Mouse (Mus musculus) cerebellum, adult 2 months (tissue): ENCODE data around the gene Clk2. TPM values are rescaled to one million over a fixed set of nuclear protein-coding genes. Genes with fewer than 3 reads are reported as not detected.

ENCODE experiments used
- DNase-seq, 2 experiments: peaks; one replicate each; pipeline ENCODE4 v3.0.0; 2021
- H3K27ac ChIP-seq: fragments of 200-500 bp; 2 replicates; pipeline ENCODE4 v1.5.1; 2012; ENCODE audit warnings: low read length, control low read depth, inconsistent platforms; ENCODE audit not compliant: insufficient read depth
- H3K27me3 ChIP-seq: fragments of 200-500 bp; 2 replicates; pipeline ENCODE4 v1.6.1; 2012; ENCODE audit warnings: inconsistent platforms, mild to moderate bottlenecking, low read length, moderate library complexity; ENCODE audit not compliant: control insufficient read depth, insufficient read depth
- H3K4me1 ChIP-seq: fragments of 200-500 bp; 2 replicates; pipeline ENCODE4 v1.6.1; 2011; ENCODE audit warnings: low read length; ENCODE audit not compliant: control insufficient read depth, insufficient read depth
- H3K4me3 ChIP-seq: fragments of 200-500 bp; replicated peaks from 2 replicates; pipeline ENCODE3; 2011; ENCODE audit warnings: mild to moderate bottlenecking, low read depth, low read length, control low read depth; ENCODE audit not compliant: insufficient read depth
- CTCF ChIP-seq: fragments of 200-500 bp; IDR thresholded peaks from 2 replicates; pipeline ENCODE4 v1.5.1; 2011; ENCODE audit warnings: low read depth, mild to moderate bottlenecking, control low read depth, low read length, moderate library complexity, borderline replicate concordance; ENCODE audit not compliant: insufficient read depth
- POLR2A ChIP-seq: fragments of 200-500 bp; IDR thresholded peaks from 2 replicates; pipeline ENCODE4 v1.6.1; 2011; ENCODE audit warnings: low read length, control low read depth, borderline replicate concordance; ENCODE audit not compliant: insufficient read depth
- WGBS: fragments of 180-500 bp; shearing (Covaris S2); methylation state at CpG from one replicate; pipeline ENCODE4 v1.1.7; 2018; 5-methylcytosine and 5-hydroxymethylcytosine counted together
- polyA plus RNA-seq: library from polyadenylated mRNA; depleted of rRNA; stranded (reverse); fragments of >200 nt; gene quantifications from 2 replicates; pipeline ENCODE4 v1.2.3, GENCODE M21; 2012

Clk2 gene
- polyA plus RNA-seq, 1 experiment = 75.5 TPM

- Histone ChIP-seq H3K4me1 (peaks cover 16% of the 10 kb centered on the region), H3K27me3 (no peaks in the 10 kb centered on the region), H3K27ac (peak within 1 kb of the TSS; percentile 66), H3K4me3 (peak within 1 kb of the TSS; percentile 69)
- WGBS = under 1% methylated on average over 39 of the region's 39 CpGs
- TF ChIP-seq CTCF (no peak), POLR2A (peak; percentile 86)
- peak; percentile 90 to 91 for DNase-seq
These were observed 18.7 kb downstream of the Clk2 start, which contains the start of gene Fam189b for GRCm38 (mm10) chr3:89183058-89183958. TSS of gene Fam189b (plus strand) at chr3:89183143.

- 5% methylated on average over 6 of the region's 6 CpGs for WGBS
- peak overlapping the region; percentile 69 for H3K4me3 ChIP-seq
- no peak for TF ChIP-seq POLR2A
- TF ChIP-seq CTCF = no peak
- peaks cover 13% of the 10 kb centered on the region for H3K4me1 ChIP-seq
- peak; percentile 43 to 48 for DNase-seq
- peak overlapping the region; percentile 66 for H3K27ac ChIP-seq
- no peaks in the 10 kb centered on the region for H3K27me3 ChIP-seq
These were observed 19.3 kb downstream of the Clk2 start for GRCm38 (mm10) chr3:89183959-89184315.

GRCm38 (mm10) chr3:89187197-89187596 is 22.6 kb downstream of the Clk2 start:
- TF ChIP-seq CTCF = no peak
- TF ChIP-seq POLR2A = no peak
- Histone ChIP-seq H3K27me3 (no peaks in the 10 kb centered on the region), H3K27ac (no peak overlapping the region), H3K4me3 (no peak overlapping the region), H3K4me1 (peaks cover 8% of the 10 kb centered on the region)
- DNase-seq = no peak
- 41% methylated on average over 23 of the region's 23 CpGs for WGBS

- no peaks in the 10 kb centered on the region for H3K27me3 ChIP-seq
- WGBS = 65% methylated on average over 18 of the region's 18 CpGs
These were observed 23.3 kb downstream of the Clk2 start for GRCm38 (mm10) chr3:89187690-89188477.

GRCm38 (mm10) chr3:89188478-89188875 is 23.9 kb downstream of the Clk2 start:
- peaks cover 8% of the 10 kb centered on the region for H3K4me1 ChIP-seq
- TF ChIP-seq CTCF (no peak), POLR2A (no peak)
- 64% methylated on average over 12 of the region's 12 CpGs for WGBS

More at GRCm38 (mm10) chr3:89187690-89188477, 23.3 kb downstream of the Clk2 start:
- DNase-seq = no peak
- Histone ChIP-seq H3K27ac (no peak overlapping the region), H3K4me1 (peaks cover 8% of the 10 kb centered on the region), H3K4me3 (no peak overlapping the region)
- TF ChIP-seq POLR2A = no peak
- no peak for TF ChIP-seq CTCF

GRCm38 (mm10) chr3:89190436-89190835 is 25.8 kb downstream of the Clk2 start:
- H3K4me1 ChIP-seq = no peaks in the 10 kb centered on the region
- no peaks in the 10 kb centered on the region for H3K27me3 ChIP-seq
- H3K27ac ChIP-seq = no peak overlapping the region
- no peak overlapping the region for H3K4me3 ChIP-seq
- WGBS = 78% methylated on average over 8 of the region's 8 CpGs
- no peak for DNase-seq
- TF ChIP-seq POLR2A = no peak
- TF ChIP-seq CTCF = no peak

More at GRCm38 (mm10) chr3:89188478-89188875, 23.9 kb downstream of the Clk2 start:
- H3K4me3 ChIP-seq = no peak overlapping the region
- no peaks in the 10 kb centered on the region for H3K27me3 ChIP-seq
- no peak overlapping the region for H3K27ac ChIP-seq
- DNase-seq = no peak

GRCm38 (mm10) chr3:89193351-89193750 is 28.8 kb downstream of the Clk2 start:
- 53% methylated on average over 1 of the region's 1 CpGs for WGBS
- Histone ChIP-seq H3K27me3 (no peaks in the 10 kb centered on the region), H3K4me3 (no peak overlapping the region), H3K4me1 (no peaks in the 10 kb centered on the region), H3K27ac (no peak overlapping the region)
- TF ChIP-seq CTCF = no peak
- no peak for TF ChIP-seq POLR2A
- DNase-seq = no peak

- TF ChIP-seq CTCF = no peak; the same call in 1 of the 2 replicates
- TF ChIP-seq POLR2A = no peak
- Histone ChIP-seq H3K4me1 (no peaks in the 10 kb centered on the region), H3K4me3 (no peak overlapping the region), H3K27me3 (no peaks in the 10 kb centered on the region), H3K27ac (no peak overlapping the region)
- no peak for DNase-seq
- 90% methylated on average over 2 of the region's 2 CpGs for WGBS
These were observed 29.3 kb downstream of the Clk2 start for GRCm38 (mm10) chr3:89193853-89194252.
